Mouse (Mus musculus): Measurements from ENCODE around the gene Rpl38. TPM values are rescaled to one million over a fixed set of nuclear protein-coding genes. Genes with fewer than 3 reads are reported as not detected.
A peak's percentile ranks its signal among the peaks of the same experiment; 100 is the strongest.

Gene Rpl38
- polyA plus RNA-seq, 1 experiment from 2014 or later = 824 TPM

DNA sequence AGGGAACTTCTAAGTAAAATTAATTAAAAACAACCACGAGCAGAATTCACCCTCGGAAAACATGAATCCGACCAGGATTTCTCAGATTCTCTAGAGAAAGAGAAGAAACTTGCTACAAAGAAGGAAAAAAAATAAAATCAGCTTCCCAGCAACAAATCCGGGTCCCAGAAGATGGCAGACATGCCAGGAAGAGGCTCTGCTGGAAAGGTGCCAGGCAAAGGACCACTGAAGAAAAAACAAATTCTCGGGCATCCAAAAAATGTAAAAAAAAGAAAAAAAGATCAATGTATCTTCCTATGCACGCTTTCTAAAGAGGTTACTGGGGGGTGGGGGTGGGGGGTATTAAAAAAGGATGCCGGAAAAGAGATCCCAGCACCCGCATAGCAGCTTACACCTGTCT is 36.1 kb upstream of the Rpl38 start:
- TF ChIP-seq EP300 (IDR thresholded peaks at IDR 0.05) = no peak
- Histone ChIP-seq H3K4me2 (replicated peaks; ENCODE audit: low read depth, low read length) (no peak overlapping the region), H3K36me3 (ENCODE audit: insufficient read depth, low read length) (no peaks in the 10 kb centered on the region), H3K9me3 (ENCODE audit: low read length) (no peaks in the 10 kb centered on the region), H3K9ac (replicated peaks; ENCODE audit: low read depth) (no peak overlapping the region), H3K27me3 (replicated peaks; ENCODE audit: insufficient read depth, low read length) (no peaks in the 10 kb centered on the region), H3K4me1 (ENCODE audit: insufficient read depth, low read depth, low read length) (no peaks in the 10 kb centered on the region), H3K4me3 (ENCODE audit: low read depth, low read length) (no peak overlapping the region), H3K27ac (ENCODE audit: low read length) (no peak overlapping the region)
- no peak for DNase-seq (ENCODE audit: low spot score)
- no peak for ATAC-seq
- WGBS = 58% methylated on average over 8 of the region's 8 CpGs

DNA sequence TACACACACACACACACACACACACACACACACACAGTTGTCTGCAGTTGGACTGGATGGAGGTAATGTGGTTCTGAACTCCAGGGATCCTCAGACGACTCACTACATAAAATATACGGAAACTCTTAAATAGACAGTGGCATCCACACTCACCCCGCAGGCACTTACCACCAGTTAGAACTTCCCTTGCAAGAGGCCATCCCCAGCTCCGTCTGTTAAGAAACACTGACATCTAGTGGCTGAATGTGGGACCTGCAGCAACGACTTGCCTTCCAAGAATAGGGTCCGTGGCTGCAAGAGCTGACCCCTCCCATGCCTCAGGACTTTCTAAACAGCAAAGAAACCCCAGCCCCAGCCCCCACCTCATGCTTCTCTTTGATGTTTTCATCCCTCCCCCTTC is 32.0 kb upstream of the Rpl38 start:
- Histone ChIP-seq H3K4me1 (ENCODE audit: insufficient read depth, low read depth, low read length) (no peaks in the 10 kb centered on the region), H3K9ac (replicated peaks; ENCODE audit: low read depth) (no peak overlapping the region), H3K36me3 (ENCODE audit: insufficient read depth, low read length) (no peaks in the 10 kb centered on the region), H3K27ac (ENCODE audit: low read length) (no peak overlapping the region), H3K4me3 (ENCODE audit: low read depth, low read length) (no peak overlapping the region), H3K9me3 (ENCODE audit: low read length) (no peaks in the 10 kb centered on the region), H3K27me3 (replicated peaks; ENCODE audit: insufficient read depth, low read length) (0 out of 2 replicates have a peak, but pooled peaks cover 10% of the 10 kb centered on the region), H3K4me2 (replicated peaks; ENCODE audit: low read depth, low read length) (no peak overlapping the region)
- peak; percentile 46; the same call in 1 of the 2 replicates for ATAC-seq
- TF ChIP-seq EP300 (IDR thresholded peaks at IDR 0.05) (no peak), CTCF (IDR thresholded peaks at IDR 0.05) (peak; percentile 96)
- peak; percentile 86 for DNase-seq (ENCODE audit: low spot score)
- 2% methylated on average over 6 of the region's 6 CpGs for WGBS

GRCm38 (mm10) chr11:114636727-114637505 is 31.4 kb upstream of the Rpl38 start:
- Histone ChIP-seq H3K9ac (replicated peaks; ENCODE audit: low read depth) (no peak overlapping the region), H3K4me3 (ENCODE audit: low read depth, low read length) (no peak overlapping the region), H3K4me1 (ENCODE audit: insufficient read depth, low read depth, low read length) (no peaks in the 10 kb centered on the region), H3K9me3 (ENCODE audit: low read length) (no peaks in the 10 kb centered on the region), H3K4me2 (replicated peaks; ENCODE audit: low read depth, low read length) (no peak overlapping the region), H3K27ac (ENCODE audit: low read length) (no peak overlapping the region), H3K27me3 (replicated peaks; ENCODE audit: insufficient read depth, low read length) (0 out of 2 replicates have a peak, but pooled peaks cover 10% of the 10 kb centered on the region), H3K36me3 (ENCODE audit: insufficient read depth, low read length) (no peaks in the 10 kb centered on the region)
- TF ChIP-seq EP300 (IDR thresholded peaks at IDR 0.05) = no peak
- TF ChIP-seq CTCF (IDR thresholded peaks at IDR 0.05) = no peak
- DNase-seq (ENCODE audit: low spot score) (no peak), ATAC-seq (no peak)
- 58% methylated on average over 35 of the region's 35 CpGs for WGBS

GRCm38 (mm10) chr11:114638647-114639290 is 29.6 kb upstream of the Rpl38 start:
- TF ChIP-seq CTCF (IDR thresholded peaks at IDR 0.05) (no peak), EP300 (IDR thresholded peaks at IDR 0.05) (no peak)
- ATAC-seq (no peak), DNase-seq (ENCODE audit: low spot score) (no peak)
- H3K4me3 ChIP-seq (ENCODE audit: low read depth, low read length) = no peak overlapping the region
- no peak overlapping the region for H3K27ac ChIP-seq (ENCODE audit: low read length)
- H3K4me2 ChIP-seq (replicated peaks; ENCODE audit: low read depth, low read length) = no peak overlapping the region
- H3K4me1 ChIP-seq (ENCODE audit: insufficient read depth, low read depth, low read length) = no peaks in the 10 kb centered on the region
- H3K9ac ChIP-seq (replicated peaks; ENCODE audit: low read depth) = no peak overlapping the region
- 64% methylated on average over 10 of the region's 10 CpGs for WGBS
- no peaks in the 10 kb centered on the region for H3K36me3 ChIP-seq (ENCODE audit: insufficient read depth, low read length)
- H3K27me3 ChIP-seq (replicated peaks; ENCODE audit: insufficient read depth, low read length) = 0 out of 2 replicates have a peak, but pooled peaks cover 10% of the 10 kb centered on the region
- no peaks in the 10 kb centered on the region for H3K9me3 ChIP-seq (ENCODE audit: low read length)

GRCm38 (mm10) chr11:114639681-114640103 is 28.6 kb upstream of the Rpl38 start:
- Histone ChIP-seq H3K9me3 (ENCODE audit: low read length) (no peaks in the 10 kb centered on the region), H3K27ac (ENCODE audit: low read length) (no peak overlapping the region), H3K4me1 (ENCODE audit: insufficient read depth, low read depth, low read length) (no peaks in the 10 kb centered on the region), H3K36me3 (ENCODE audit: insufficient read depth, low read length) (no peaks in the 10 kb centered on the region), H3K9ac (replicated peaks; ENCODE audit: low read depth) (no peak overlapping the region), H3K4me2 (replicated peaks; ENCODE audit: low read depth, low read length) (no peak overlapping the region), H3K4me3 (ENCODE audit: low read depth, low read length) (no peak overlapping the region), H3K27me3 (replicated peaks; ENCODE audit: insufficient read depth, low read length) (0 out of 2 replicates have a peak, but pooled peaks cover 10% of the 10 kb centered on the region)
- WGBS = 12% methylated on average over 16 of the region's 19 CpGs
- TF ChIP-seq CTCF (IDR thresholded peaks at IDR 0.05) = no peak
- TF ChIP-seq EP300 (IDR thresholded peaks at IDR 0.05) = no peak
- ATAC-seq (no peak), DNase-seq (ENCODE audit: low spot score) (no peak)

GRCm38 (mm10) chr11:114640658-114641057 is 27.7 kb upstream of the Rpl38 start:
- WGBS = 43% methylated on average over 6 of the region's 6 CpGs
- 0 out of 2 replicates have a peak, but pooled peaks cover 10% of the 10 kb centered on the region for H3K27me3 ChIP-seq (replicated peaks; ENCODE audit: insufficient read depth, low read length)
- no peak for TF ChIP-seq CTCF (IDR thresholded peaks at IDR 0.05)
- no peak for TF ChIP-seq EP300 (IDR thresholded peaks at IDR 0.05)

More at GRCm38 (mm10) chr11:114640658-114641057, 27.7 kb upstream of the Rpl38 start:
- Histone ChIP-seq H3K36me3 (ENCODE audit: insufficient read depth, low read length) (no peaks in the 10 kb centered on the region), H3K4me1 (ENCODE audit: insufficient read depth, low read depth, low read length) (no peaks in the 10 kb centered on the region), H3K27ac (ENCODE audit: low read length) (no peak overlapping the region), H3K9me3 (ENCODE audit: low read length) (no peaks in the 10 kb centered on the region), H3K4me2 (replicated peaks; ENCODE audit: low read depth, low read length) (no peak overlapping the region), H3K9ac (replicated peaks; ENCODE audit: low read depth) (no peak overlapping the region), H3K4me3 (ENCODE audit: low read depth, low read length) (no peak overlapping the region)
- DNase-seq (ENCODE audit: low spot score) (no peak), ATAC-seq (no peak)
